Mouse (Mus musculus): ENCODE measurements at regions not wholly inside any gene's neighbourhood (a gene's known extent, or its start where the extent isn't known, plus 50 kb on each side); places are given as distances from the start of the nearest gene placed in this dataset.
A peak's percentile ranks its signal among the peaks of the same experiment; 100 is the strongest.

DNA sequence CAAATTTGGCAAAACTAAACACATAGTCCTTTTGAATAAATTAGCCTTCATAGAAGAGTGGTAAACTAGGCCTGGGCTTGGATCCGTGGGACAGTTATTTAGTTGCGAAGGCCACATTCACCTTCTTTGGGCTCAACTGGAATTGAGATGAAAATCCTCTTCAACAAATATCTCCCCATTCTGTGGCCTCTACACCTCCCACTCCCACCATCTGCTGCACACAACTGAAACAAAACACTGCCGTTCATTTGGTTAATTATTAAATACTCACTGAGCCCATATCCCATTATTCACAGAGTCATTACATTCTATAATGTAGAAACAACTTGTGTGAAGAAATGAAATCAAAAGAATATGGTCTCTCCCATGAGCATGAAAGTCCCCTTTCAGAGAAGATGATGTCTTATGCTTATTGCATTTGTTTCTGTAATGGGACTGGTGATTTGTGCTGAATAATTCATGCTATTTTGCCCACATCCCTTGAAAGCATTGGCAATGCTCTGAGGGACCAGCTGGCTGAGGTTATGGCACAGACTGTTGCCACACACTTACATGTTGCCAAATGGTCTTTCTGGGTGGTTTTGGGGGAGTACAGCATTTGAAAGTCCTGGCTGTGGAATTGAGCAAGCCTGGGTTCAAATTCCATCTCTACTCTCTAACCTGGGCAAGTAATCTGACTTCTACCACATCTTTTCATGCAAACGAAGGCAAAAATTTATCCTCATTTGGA, 129.7 kb upstream of the Slc30a5 start:
- DNase-seq (ENCODE audit: low spot score), result peak; percentile 31
- no peaks in the 10 kb centered on the region for H3K27me3 ChIP-seq (replicated peaks; ENCODE audit: control insufficient read depth, insufficient read depth, low read length)
- no peak overlapping the region for H3K9ac ChIP-seq (ENCODE audit: low read length)
- no peaks in the 10 kb centered on the region for H3K4me1 ChIP-seq (replicated peaks; ENCODE audit: control insufficient read depth, insufficient read depth, low read length)
- ATAC-seq (replicated peaks; ENCODE audit: low FRiP score, low TSS enrichment, low read depth), result no peak
- no peak overlapping the region for H3K4me3 ChIP-seq (ENCODE audit: low read depth, low read length)
- no peaks in the 10 kb centered on the region for H3K36me3 ChIP-seq (ENCODE audit: control insufficient read depth, insufficient read depth, low read length)
- no peaks in the 10 kb centered on the region for H3K9me3 ChIP-seq (ENCODE audit: control insufficient read depth, low read length)
- no peak overlapping the region for H3K27ac ChIP-seq (ENCODE audit: low read depth)
- no peak overlapping the region for H3K4me2 ChIP-seq (ENCODE audit: low read length)
- 78% methylated on average over 4 of the region's 4 CpGs for WGBS

DNA sequence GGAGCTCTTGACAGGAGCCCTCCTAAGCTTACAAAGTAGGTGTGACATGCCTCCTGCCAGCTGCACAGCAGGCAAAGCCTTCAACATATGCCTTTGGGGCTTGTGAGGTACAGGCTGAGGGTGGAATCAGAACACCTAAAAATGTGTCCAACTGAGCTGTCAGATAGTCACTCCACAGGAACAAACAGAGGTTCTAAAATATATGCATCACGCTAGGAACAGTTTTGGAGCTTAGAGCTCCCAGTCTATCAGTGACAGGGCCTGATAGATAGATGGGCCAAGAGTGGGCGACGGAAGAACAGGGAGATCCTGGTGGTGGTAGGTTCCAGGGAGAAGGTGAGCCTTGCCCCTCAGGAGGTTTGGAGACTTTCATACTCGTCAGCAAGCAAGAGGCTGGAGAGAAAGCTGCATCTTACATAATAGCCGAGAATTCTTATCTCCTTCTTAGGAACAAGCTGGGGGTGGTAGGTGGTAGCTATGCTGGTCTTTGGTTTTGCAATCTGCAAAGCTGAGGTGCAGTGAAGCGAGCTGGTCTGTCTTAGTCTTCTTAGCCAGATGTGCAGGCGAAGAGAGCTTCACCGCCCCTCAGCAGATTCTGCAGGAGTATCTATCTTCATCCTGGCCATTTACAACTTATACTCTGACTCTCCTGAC, 121.5 kb upstream of the Slc30a5 start:
- DNase-seq (ENCODE audit: low spot score) (no peak), ATAC-seq (replicated peaks; ENCODE audit: low FRiP score, low TSS enrichment, low read depth) (no peak)
- WGBS, result 76% methylated on average over 8 of the region's 8 CpGs

DNA sequence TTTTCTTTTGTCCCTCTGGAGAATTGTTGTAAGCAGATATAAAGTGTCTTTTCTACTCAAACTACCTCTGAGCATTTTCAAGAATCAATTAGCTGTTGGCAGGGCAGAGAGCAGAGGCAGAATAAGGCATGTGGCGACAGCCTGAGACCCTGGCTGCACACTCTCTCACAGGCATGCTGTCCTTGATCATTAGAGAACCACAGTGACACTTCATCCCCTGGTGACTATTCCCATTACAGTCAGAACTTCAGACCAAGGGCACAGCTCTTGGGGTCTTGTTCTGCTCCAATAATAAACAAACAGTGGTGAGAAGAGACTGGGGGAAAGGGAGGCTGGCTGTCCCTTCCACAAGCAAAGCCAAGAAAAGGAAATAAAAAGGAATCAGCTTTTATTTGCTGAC, 120.9 kb upstream of the Slc30a5 start:
- WGBS, result 66% methylated on average over 1 of the region's 1 CpGs
- no peak overlapping the region for H3K4me3 ChIP-seq (ENCODE audit: low read depth, low read length)
- H3K9ac ChIP-seq (ENCODE audit: low read length), result no peak overlapping the region
- H3K4me2 ChIP-seq (ENCODE audit: low read length), result no peak overlapping the region
- no peaks in the 10 kb centered on the region for H3K36me3 ChIP-seq (ENCODE audit: control insufficient read depth, insufficient read depth, low read length)
- no peaks in the 10 kb centered on the region for H3K4me1 ChIP-seq (replicated peaks; ENCODE audit: control insufficient read depth, insufficient read depth, low read length)
- DNase-seq (ENCODE audit: low spot score) (no peak), ATAC-seq (replicated peaks; ENCODE audit: low FRiP score, low TSS enrichment, low read depth) (no peak)
- H3K27ac ChIP-seq (ENCODE audit: low read depth), result no peak overlapping the region
- no peaks in the 10 kb centered on the region for H3K9me3 ChIP-seq (ENCODE audit: control insufficient read depth, low read length)
- no peaks in the 10 kb centered on the region for H3K27me3 ChIP-seq (replicated peaks; ENCODE audit: control insufficient read depth, insufficient read depth, low read length)

More for the DNA sequence above, 121.5 kb upstream of the Slc30a5 start:
- Histone ChIP-seq H3K9me3 (ENCODE audit: control insufficient read depth, low read length) (no peaks in the 10 kb centered on the region), H3K4me2 (ENCODE audit: low read length) (no peak overlapping the region), H3K27me3 (replicated peaks; ENCODE audit: control insufficient read depth, insufficient read depth, low read length) (no peaks in the 10 kb centered on the region), H3K27ac (ENCODE audit: low read depth) (no peak overlapping the region), H3K4me3 (ENCODE audit: low read depth, low read length) (no peak overlapping the region), H3K4me1 (replicated peaks; ENCODE audit: control insufficient read depth, insufficient read depth, low read length) (no peaks in the 10 kb centered on the region), H3K9ac (ENCODE audit: low read length) (no peak overlapping the region), H3K36me3 (ENCODE audit: control insufficient read depth, insufficient read depth, low read length) (no peaks in the 10 kb centered on the region)

DNA sequence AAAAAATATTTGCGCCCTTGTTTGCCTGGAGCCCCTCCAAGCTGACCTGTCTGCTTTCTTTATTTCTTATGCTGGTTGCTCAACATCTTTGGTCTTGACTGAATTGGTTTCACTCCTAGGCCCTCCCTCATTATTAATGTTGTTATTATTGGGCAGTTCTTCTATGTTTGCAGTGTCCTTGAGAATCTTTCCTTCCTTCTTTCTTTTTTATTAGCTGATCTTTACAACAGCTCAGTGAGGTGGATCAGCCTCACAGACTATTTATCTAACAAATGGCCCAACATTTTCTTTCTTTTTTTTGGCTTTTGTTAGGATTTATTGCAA, 117.9 kb upstream of the Slc30a5 start:
- Histone ChIP-seq H3K27ac (ENCODE audit: low read depth) (no peak overlapping the region), H3K9ac (ENCODE audit: low read length) (no peak overlapping the region), H3K4me3 (ENCODE audit: low read depth, low read length) (no peak overlapping the region), H3K36me3 (ENCODE audit: control insufficient read depth, insufficient read depth, low read length) (no peaks in the 10 kb centered on the region), H3K27me3 (replicated peaks; ENCODE audit: control insufficient read depth, insufficient read depth, low read length) (no peaks in the 10 kb centered on the region), H3K9me3 (ENCODE audit: control insufficient read depth, low read length) (no peaks in the 10 kb centered on the region), H3K4me2 (ENCODE audit: low read length) (no peak overlapping the region), H3K4me1 (replicated peaks; ENCODE audit: control insufficient read depth, insufficient read depth, low read length) (no peaks in the 10 kb centered on the region)
- ATAC-seq (replicated peaks; ENCODE audit: low FRiP score, low TSS enrichment, low read depth), result no peak
- DNase-seq (ENCODE audit: low spot score), result no peak
- WGBS, result 93% methylated on average over 1 of the region's 1 CpGs

DNA sequence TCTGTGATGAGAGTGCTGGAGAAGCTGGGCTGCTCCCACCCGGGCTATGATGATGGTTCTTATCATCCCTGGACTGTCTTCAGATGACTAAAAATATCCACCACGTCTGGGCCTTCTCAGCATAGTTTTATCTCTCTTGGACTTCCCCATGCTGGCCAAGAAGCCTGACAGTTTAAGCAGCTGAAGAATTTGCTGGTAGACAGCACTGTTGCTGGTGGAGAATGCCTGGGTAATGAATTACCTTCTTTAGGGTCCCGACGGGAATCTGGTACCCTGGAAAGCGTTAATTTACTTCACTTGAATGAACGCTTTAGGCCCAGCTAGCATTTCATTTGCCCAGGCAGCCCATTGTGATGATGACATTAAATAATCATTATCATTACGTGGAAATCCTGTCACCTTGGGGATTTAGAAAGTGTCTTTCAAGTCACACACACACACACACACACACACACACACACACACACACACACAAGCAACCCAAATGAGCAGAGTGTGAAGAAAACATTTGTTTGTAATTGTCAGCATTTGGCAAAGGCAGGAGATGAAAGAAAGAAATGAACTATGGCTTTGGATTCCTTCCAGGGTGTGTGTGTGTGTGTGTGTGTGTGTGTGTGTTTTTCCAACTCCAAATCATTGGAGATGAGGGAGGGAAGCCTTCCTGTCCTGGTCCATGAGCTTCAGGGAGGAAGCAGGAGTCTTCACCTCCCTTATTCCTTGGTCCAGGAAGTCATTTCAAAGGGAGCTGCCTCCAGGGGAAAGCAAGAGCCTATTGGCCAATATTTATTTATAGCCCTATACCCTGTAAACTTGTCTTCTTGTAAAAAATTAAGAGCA, 117.3 kb upstream of the Slc30a5 start:
- Histone ChIP-seq H3K27me3 (replicated peaks; ENCODE audit: control insufficient read depth, insufficient read depth, low read length) (no peaks in the 10 kb centered on the region), H3K9me3 (ENCODE audit: control insufficient read depth, low read length) (no peaks in the 10 kb centered on the region), H3K9ac (ENCODE audit: low read length) (no peak overlapping the region), H3K4me1 (replicated peaks; ENCODE audit: control insufficient read depth, insufficient read depth, low read length) (no peaks in the 10 kb centered on the region), H3K27ac (ENCODE audit: low read depth) (no peak overlapping the region), H3K4me2 (ENCODE audit: low read length) (no peak overlapping the region), H3K4me3 (ENCODE audit: low read depth, low read length) (no peak overlapping the region), H3K36me3 (ENCODE audit: control insufficient read depth, insufficient read depth, low read length) (no peaks in the 10 kb centered on the region)
- WGBS, result 32% methylated on average over 7 of the region's 7 CpGs
- DNase-seq (ENCODE audit: low spot score) (no peak), ATAC-seq (replicated peaks; ENCODE audit: low FRiP score, low TSS enrichment, low read depth) (no peak)

DNA sequence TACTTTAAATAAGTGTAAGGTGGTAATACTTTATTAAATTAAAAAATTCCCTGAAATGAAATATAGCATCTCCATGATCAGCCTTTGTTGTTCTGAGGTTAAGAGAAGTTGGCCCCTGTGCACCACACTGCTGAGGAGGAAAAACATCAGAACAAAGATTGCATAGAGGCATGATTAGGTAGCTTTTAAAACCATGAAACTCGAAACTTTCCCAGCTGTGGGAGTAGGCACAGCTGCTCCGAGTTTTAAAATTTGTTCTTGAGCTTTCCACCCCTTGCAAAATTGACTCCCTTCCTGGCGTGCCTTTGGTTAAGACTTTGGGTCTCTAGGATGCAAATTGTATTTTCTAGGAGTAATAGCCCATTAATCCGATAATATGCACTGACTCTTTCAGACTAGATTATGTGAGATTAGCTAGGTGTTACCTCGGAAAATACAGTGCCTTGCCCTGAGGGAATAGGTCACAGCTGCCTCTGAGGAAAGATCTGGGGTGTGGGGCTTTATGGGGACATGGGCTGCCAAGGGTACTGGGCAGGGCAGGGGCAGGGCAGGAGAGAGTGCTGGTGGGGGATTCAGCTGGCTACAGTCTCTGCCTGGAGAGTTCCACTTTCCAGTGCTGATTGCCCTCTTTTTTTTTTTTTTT, 110.1 kb upstream of the Slc30a5 start:
- Histone ChIP-seq H3K4me3 (ENCODE audit: low read depth, low read length) (no peak overlapping the region), H3K27ac (ENCODE audit: low read depth) (no peak overlapping the region), H3K4me1 (replicated peaks; ENCODE audit: control insufficient read depth, insufficient read depth, low read length) (no peaks in the 10 kb centered on the region), H3K9me3 (ENCODE audit: control insufficient read depth, low read length) (no peaks in the 10 kb centered on the region), H3K27me3 (replicated peaks; ENCODE audit: control insufficient read depth, insufficient read depth, low read length) (no peaks in the 10 kb centered on the region), H3K9ac (ENCODE audit: low read length) (no peak overlapping the region), H3K4me2 (ENCODE audit: low read length) (no peak overlapping the region), H3K36me3 (ENCODE audit: control insufficient read depth, insufficient read depth, low read length) (no peaks in the 10 kb centered on the region)
- WGBS, result 60% methylated on average over 5 of the region's 5 CpGs
- DNase-seq (ENCODE audit: low spot score), result no peak
- no peak for ATAC-seq (replicated peaks; ENCODE audit: low FRiP score, low TSS enrichment, low read depth)

DNA sequence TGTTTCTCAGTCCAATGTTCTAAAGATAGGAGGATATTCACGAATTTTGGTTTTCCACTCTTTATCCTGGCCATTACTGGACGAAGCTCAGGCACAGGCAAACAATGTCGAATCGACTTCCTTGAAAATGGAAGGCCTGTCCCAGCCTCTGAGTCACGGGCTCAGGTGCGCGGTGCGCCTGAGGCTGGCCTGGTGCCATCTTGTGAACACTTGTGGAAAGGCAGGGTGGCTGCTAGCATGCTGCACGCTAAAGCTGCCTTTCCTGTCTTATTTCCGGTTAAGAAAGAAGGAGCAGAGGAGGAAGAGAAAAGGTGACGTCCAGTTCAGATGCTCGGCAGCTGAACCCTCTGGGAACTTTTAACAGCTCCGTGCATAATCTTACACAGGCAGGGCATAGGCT, 107.6 kb upstream of the Slc30a5 start:
- no peak for ATAC-seq (replicated peaks; ENCODE audit: low FRiP score, low TSS enrichment, low read depth)
- DNase-seq (ENCODE audit: low spot score), result no peak
- H3K4me2 ChIP-seq (ENCODE audit: low read length), result no peak overlapping the region
- no peaks in the 10 kb centered on the region for H3K9me3 ChIP-seq (ENCODE audit: control insufficient read depth, low read length)
- WGBS, result 77% methylated on average over 13 of the region's 13 CpGs
- no peak overlapping the region for H3K9ac ChIP-seq (ENCODE audit: low read length)
- no peaks in the 10 kb centered on the region for H3K36me3 ChIP-seq (ENCODE audit: control insufficient read depth, insufficient read depth, low read length)
- H3K27ac ChIP-seq (ENCODE audit: low read depth), result no peak overlapping the region
- H3K4me1 ChIP-seq (replicated peaks; ENCODE audit: control insufficient read depth, insufficient read depth, low read length), result no peaks in the 10 kb centered on the region
- no peak overlapping the region for H3K4me3 ChIP-seq (ENCODE audit: low read depth, low read length)
- no peaks in the 10 kb centered on the region for H3K27me3 ChIP-seq (replicated peaks; ENCODE audit: control insufficient read depth, insufficient read depth, low read length)

DNA sequence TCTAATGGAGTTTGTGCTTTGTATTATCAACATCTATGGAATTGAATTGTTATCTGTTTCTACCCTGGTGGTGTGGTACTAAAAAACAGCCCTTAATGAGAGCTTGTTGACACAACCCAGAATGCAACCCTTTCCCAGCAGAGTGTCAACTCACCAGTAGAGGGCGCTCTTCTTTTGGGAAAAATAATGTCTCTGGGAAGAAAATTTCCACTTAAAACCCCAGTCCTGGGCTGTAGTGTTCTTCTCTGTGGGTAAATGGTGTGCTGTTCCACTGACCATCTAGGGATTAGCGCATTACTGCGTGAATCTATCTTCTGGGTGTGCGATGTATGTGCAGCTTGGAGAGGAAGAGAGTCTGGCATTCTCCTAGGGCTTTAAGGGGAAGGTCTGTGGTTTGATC, 106.5 kb upstream of the Slc30a5 start:
- Histone ChIP-seq H3K9ac (ENCODE audit: low read length) (no peak overlapping the region), H3K4me3 (ENCODE audit: low read depth, low read length) (no peak overlapping the region), H3K9me3 (ENCODE audit: control insufficient read depth, low read length) (no peaks in the 10 kb centered on the region), H3K27ac (ENCODE audit: low read depth) (no peak overlapping the region), H3K4me2 (ENCODE audit: low read length) (no peak overlapping the region), H3K27me3 (replicated peaks; ENCODE audit: control insufficient read depth, insufficient read depth, low read length) (no peaks in the 10 kb centered on the region), H3K36me3 (ENCODE audit: control insufficient read depth, insufficient read depth, low read length) (no peaks in the 10 kb centered on the region), H3K4me1 (replicated peaks; ENCODE audit: control insufficient read depth, insufficient read depth, low read length) (no peaks in the 10 kb centered on the region)
- WGBS, result 42% methylated on average over 4 of the region's 4 CpGs
- DNase-seq (ENCODE audit: low spot score) (peak; percentile 61), ATAC-seq (replicated peaks; ENCODE audit: low FRiP score, low TSS enrichment, low read depth) (peak; percentile 47; the same call in 1 of the 2 replicates)

Data from intestine, embryonic 14.5 days (tissue).